Mouse (Mus musculus): ENCODE measurements around the gene Rps16. TPM values are rescaled to one million over a fixed set of nuclear protein-coding genes. Genes with fewer than 3 reads are reported as not detected.

Rps16 gene
- polyA plus RNA-seq, 1 experiment from 2014 or later, result 789 TPM

DNA sequence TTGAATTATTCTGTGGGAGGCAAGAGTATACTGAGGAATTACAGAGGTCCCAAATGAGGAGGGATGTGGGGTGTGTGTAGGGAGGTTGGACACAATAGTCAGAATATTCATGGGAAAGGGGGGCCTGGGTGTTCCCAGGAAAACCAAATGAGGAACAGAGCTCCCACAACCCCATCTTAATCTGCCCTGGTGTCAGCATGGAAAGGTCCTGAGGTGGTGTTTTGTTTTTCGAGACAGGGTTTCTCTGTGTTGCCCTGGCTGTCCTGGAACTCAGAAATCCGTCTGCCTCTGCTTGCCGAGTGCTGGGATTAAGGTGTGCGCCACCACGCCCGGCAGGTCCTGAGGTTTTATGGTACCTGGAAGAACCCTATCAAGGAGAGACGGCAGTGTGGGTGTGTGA is 8.0 kb downstream of the Rps16 start:
- 51% methylated on average over 7 of the region's 7 CpGs for WGBS
- H3K4me1 ChIP-seq (ENCODE audit: control insufficient read depth in 2 of 2, insufficient read depth in 2 of 2, low read length in 2 of 2), result peaks cover 21 to 32% of the 10 kb centered on the region in 2 experiments
- no peak for ATAC-seq (ENCODE audit: insufficient number of reproducible peaks, insufficient read depth, low FRiP score, low read depth)
- H3K27ac ChIP-seq (replicated peaks in 1 of 2; ENCODE audit: control insufficient read depth in 1 of 2, insufficient read depth in 1 of 2, low read depth in 2 of 2, low read length in 2 of 2), result peak overlapping the region; percentile 90 to 94
- H3K27me3 ChIP-seq (ENCODE audit: control insufficient read depth, insufficient read depth, low read length), result no peaks in the 10 kb centered on the region
- H3K4me3 ChIP-seq (ENCODE audit: control insufficient read depth in 1 of 2, insufficient read depth in 1 of 2, low read depth in 1 of 2, low read length in 2 of 2), result no peak overlapping the region
- peak overlapping the region; percentile 62 for H3K9ac ChIP-seq (ENCODE audit: low read length)
- no peaks in the 10 kb centered on the region for H3K9me3 ChIP-seq (ENCODE audit: control insufficient read depth, low read length)
- peaks cover 66% of the 10 kb centered on the region for H3K36me3 ChIP-seq (ENCODE audit: control insufficient read depth, insufficient read depth, low read length)
- peak overlapping the region; percentile 52 for H3K4me2 ChIP-seq (ENCODE audit: low read length)

DNA sequence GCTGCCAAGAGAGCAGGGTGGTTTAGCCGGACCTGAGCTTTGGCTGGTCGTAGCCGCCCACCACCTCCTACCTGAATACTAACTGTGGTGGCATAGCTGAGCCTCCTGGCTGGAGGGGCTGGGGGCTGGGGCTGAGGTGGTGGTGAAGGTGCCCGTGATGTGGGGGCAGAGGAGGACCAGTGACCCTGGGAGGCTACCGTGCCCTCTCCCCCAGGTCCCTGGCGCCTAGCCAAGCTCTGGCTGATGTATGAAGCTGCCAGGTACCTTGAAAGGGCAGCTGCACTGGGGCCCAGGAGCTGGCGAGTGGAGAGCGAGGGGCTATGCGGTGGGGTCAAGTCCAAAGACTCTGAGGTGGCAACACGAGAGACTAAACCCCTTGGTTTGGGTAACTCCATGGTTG is 9.4 kb downstream of the Rps16 start:
- no peak overlapping the region for H3K4me3 ChIP-seq (ENCODE audit: control insufficient read depth in 1 of 2, insufficient read depth in 1 of 2, low read depth in 1 of 2, low read length in 2 of 2)
- WGBS, result 84% methylated on average over 10 of the region's 10 CpGs
- no peak for ATAC-seq (ENCODE audit: insufficient number of reproducible peaks, insufficient read depth, low FRiP score, low read depth)
- no peak overlapping the region; a peak in 1 of 4 replicates for H3K27ac ChIP-seq (replicated peaks in 1 of 2; ENCODE audit: control insufficient read depth in 1 of 2, insufficient read depth in 1 of 2, low read depth in 2 of 2, low read length in 2 of 2)
- H3K27me3 ChIP-seq (ENCODE audit: control insufficient read depth, insufficient read depth, low read length), result no peaks in the 10 kb centered on the region
- no peaks in the 10 kb centered on the region for H3K9me3 ChIP-seq (ENCODE audit: control insufficient read depth, low read length)
- peaks cover 21 to 32% of the 10 kb centered on the region in 2 experiments for H3K4me1 ChIP-seq (ENCODE audit: control insufficient read depth in 2 of 2, insufficient read depth in 2 of 2, low read length in 2 of 2)
- H3K36me3 ChIP-seq (ENCODE audit: control insufficient read depth, insufficient read depth, low read length), result peaks cover 67% of the 10 kb centered on the region
- H3K4me2 ChIP-seq (ENCODE audit: low read length), result no peak overlapping the region
- H3K9ac ChIP-seq (ENCODE audit: low read length), result no peak overlapping the region

DNA sequence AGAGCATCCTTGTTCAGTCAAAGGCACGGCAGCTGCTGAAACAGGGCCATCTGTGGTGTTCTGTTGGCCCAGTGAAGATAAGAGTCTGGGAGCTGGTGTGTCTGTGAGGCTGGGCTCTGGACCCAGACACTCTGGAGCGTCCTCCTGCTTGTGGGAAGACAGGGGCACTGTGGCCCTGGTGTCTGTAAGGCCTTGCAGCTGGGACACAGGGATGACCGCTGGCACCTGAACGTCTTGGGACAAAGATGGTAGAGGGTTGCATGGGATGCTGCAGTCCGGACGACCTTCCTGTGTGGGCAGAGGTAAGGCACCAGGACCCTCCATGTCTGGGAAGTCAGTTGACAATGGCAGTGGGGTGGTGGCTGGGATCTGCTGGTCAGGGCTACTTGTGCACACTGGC is 9.8 kb downstream of the Rps16 start:
- no peak for ATAC-seq (ENCODE audit: insufficient number of reproducible peaks, insufficient read depth, low FRiP score, low read depth)

DNA sequence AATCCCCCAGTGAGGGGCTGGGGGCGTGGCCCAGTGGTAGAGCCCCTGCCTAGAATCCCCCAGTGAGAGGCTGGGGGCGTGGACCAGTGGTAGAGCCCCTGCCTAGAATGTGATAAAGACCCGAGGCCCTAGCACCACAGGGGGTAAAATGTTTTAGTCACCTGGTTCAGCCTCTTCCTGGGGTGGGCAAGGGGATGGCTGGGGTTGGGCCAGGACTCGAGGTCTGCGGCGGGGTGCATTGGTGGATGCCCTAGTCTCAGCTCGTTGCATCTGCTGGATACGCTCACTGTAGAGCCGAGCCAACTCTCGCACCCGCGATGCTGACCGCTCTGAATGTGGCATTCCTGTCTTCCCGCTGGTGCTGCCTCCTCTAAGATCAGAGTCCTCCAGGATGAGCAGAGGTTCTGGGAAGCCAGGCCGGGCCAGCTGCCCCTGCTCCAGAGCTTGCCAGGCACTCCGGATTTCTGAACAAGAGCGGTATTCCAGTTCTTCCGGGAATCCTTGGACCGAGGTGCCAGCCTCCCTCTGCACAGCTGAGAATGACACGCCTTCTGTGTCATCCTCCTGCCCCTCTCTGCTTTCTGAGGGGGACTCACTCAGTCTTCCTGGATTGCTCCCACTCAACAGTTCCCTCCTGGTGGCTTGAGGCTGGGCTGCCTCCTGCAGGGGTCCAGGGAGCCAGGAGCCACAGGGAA is 11.3 kb downstream of the Rps16 start:
- H3K36me3 ChIP-seq (ENCODE audit: control insufficient read depth, insufficient read depth, low read length), result peaks cover 82% of the 10 kb centered on the region
- no peak overlapping the region for H3K27ac ChIP-seq (replicated peaks in 1 of 2; ENCODE audit: control insufficient read depth in 1 of 2, insufficient read depth in 1 of 2, low read depth in 2 of 2, low read length in 2 of 2)
- no peaks in the 10 kb centered on the region for H3K9me3 ChIP-seq (ENCODE audit: control insufficient read depth, low read length)
- no peak overlapping the region for H3K4me3 ChIP-seq (ENCODE audit: control insufficient read depth in 1 of 2, insufficient read depth in 1 of 2, low read depth in 1 of 2, low read length in 2 of 2)
- no peak overlapping the region for H3K9ac ChIP-seq (ENCODE audit: low read length)
- H3K27me3 ChIP-seq (ENCODE audit: control insufficient read depth, insufficient read depth, low read length), result no peaks in the 10 kb centered on the region
- no peak overlapping the region for H3K4me2 ChIP-seq (ENCODE audit: low read length)
- ATAC-seq (ENCODE audit: insufficient number of reproducible peaks, insufficient read depth, low FRiP score, low read depth), result no peak
- peaks cover 18 to 26% of the 10 kb centered on the region in 2 experiments for H3K4me1 ChIP-seq (ENCODE audit: control insufficient read depth in 2 of 2, insufficient read depth in 2 of 2, low read length in 2 of 2)
- 86% methylated on average over 20 of the region's 20 CpGs for WGBS

More for the DNA sequence above, 9.8 kb downstream of the Rps16 start:
- Histone ChIP-seq H3K27me3 (ENCODE audit: control insufficient read depth, insufficient read depth, low read length) (no peaks in the 10 kb centered on the region), H3K27ac (replicated peaks in 1 of 2; ENCODE audit: control insufficient read depth in 1 of 2, insufficient read depth in 1 of 2, low read depth in 2 of 2, low read length in 2 of 2) (no peak overlapping the region; a peak in 1 of 4 replicates), H3K4me1 (ENCODE audit: control insufficient read depth in 2 of 2, insufficient read depth in 2 of 2, low read length in 2 of 2) (peaks cover 21 to 32% of the 10 kb centered on the region in 2 experiments), H3K9ac (ENCODE audit: low read length) (no peak overlapping the region), H3K9me3 (ENCODE audit: control insufficient read depth, low read length) (no peaks in the 10 kb centered on the region), H3K4me2 (ENCODE audit: low read length) (no peak overlapping the region), H3K36me3 (ENCODE audit: control insufficient read depth, insufficient read depth, low read length) (peaks cover 68% of the 10 kb centered on the region), H3K4me3 (ENCODE audit: control insufficient read depth in 1 of 2, insufficient read depth in 1 of 2, low read depth in 1 of 2, low read length in 2 of 2) (no peak overlapping the region)
- 80% methylated on average over 6 of the region's 6 CpGs for WGBS

DNA sequence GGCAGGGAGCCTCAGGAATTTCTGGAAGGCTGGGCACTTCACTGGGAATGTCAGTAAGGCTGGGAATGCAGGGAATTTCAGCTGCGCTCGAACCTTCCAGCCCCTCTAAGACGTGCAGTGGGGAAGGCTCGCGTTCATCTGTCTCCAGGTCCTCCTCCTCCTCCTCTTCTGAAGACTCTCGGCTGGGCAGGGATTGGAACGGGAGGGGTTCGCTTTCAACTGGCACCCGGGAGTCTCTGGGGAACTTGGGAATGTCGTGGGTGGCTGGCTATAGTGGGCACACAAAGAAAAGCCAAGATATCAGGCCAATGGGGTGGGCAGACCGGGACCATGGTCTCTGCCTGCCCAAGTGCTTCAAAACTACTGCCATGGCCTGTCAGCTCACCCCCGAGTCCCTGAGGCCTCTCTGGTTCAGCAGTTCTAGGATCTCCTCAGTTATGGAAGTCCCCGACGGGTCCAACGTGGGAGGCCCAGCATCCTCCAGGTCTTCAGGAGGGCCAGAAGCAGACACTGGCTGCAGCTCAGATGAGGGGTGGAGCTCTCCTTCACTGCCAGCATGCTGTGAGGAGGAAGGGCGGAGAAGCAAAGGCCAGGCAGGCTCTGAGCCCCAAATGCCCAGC is 12.1 kb downstream of the Rps16 start:
- Histone ChIP-seq H3K4me2 (ENCODE audit: low read length) (no peak overlapping the region), H3K4me1 (ENCODE audit: control insufficient read depth in 2 of 2, insufficient read depth in 2 of 2, low read length in 2 of 2) (peaks cover 11 to 18% of the 10 kb centered on the region in 2 experiments), H3K4me3 (ENCODE audit: control insufficient read depth in 1 of 2, insufficient read depth in 1 of 2, low read depth in 1 of 2, low read length in 2 of 2) (no peak overlapping the region), H3K36me3 (ENCODE audit: control insufficient read depth, insufficient read depth, low read length) (peaks cover 89% of the 10 kb centered on the region), H3K27ac (replicated peaks in 1 of 2; ENCODE audit: control insufficient read depth in 1 of 2, insufficient read depth in 1 of 2, low read depth in 2 of 2, low read length in 2 of 2) (no peak overlapping the region), H3K9me3 (ENCODE audit: control insufficient read depth, low read length) (no peaks in the 10 kb centered on the region), H3K27me3 (ENCODE audit: control insufficient read depth, insufficient read depth, low read length) (no peaks in the 10 kb centered on the region), H3K9ac (ENCODE audit: low read length) (no peak overlapping the region)
- no peak for ATAC-seq (ENCODE audit: insufficient number of reproducible peaks, insufficient read depth, low FRiP score, low read depth)
- WGBS, result 48% methylated on average over 16 of the region's 16 CpGs

DNA sequence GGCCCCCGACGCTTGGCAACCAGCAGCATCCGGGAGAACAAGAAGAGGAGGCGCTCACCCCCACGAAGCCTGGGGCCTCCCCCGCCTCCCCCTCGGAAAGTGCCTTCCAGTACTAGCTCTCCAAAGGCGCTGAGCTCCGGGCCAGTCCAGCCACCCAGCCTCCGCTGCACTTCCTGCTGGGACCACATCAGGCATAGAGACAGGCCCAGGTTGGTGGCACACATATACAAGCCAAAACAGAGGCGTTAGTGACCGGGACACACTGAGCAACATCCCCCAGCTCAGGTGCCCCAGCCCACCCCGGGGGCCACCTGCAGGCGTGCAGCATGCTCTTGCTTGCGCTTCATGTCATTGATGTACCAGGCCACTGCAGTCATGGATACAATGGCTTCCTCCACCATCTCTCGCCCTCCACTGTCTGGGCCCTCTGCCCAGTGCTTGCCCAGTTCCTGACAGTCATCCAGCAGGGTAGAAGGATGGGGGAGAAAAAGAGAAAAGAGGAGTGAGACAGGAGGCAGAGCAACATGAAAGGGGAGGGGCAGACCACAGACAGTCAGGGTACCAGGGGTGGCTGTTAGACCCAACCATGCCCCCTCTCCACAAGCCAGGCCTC is 17.3 kb downstream of the Rps16 start:
- H3K36me3 ChIP-seq (ENCODE audit: control insufficient read depth, insufficient read depth, low read length), result peaks cover 74% of the 10 kb centered on the region
- H3K9me3 ChIP-seq (ENCODE audit: control insufficient read depth, low read length), result no peaks in the 10 kb centered on the region
- no peaks in the 10 kb centered on the region for H3K27me3 ChIP-seq (ENCODE audit: control insufficient read depth, insufficient read depth, low read length)
- ATAC-seq (ENCODE audit: insufficient number of reproducible peaks, insufficient read depth, low FRiP score, low read depth), result no peak
- no peak overlapping the region for H3K9ac ChIP-seq (ENCODE audit: low read length)
- peaks cover 13 to 14% of the 10 kb centered on the region in 2 experiments for H3K4me1 ChIP-seq (ENCODE audit: control insufficient read depth in 2 of 2, insufficient read depth in 2 of 2, low read length in 2 of 2)
- H3K27ac ChIP-seq (replicated peaks in 1 of 2; ENCODE audit: control insufficient read depth in 1 of 2, insufficient read depth in 1 of 2, low read depth in 2 of 2, low read length in 2 of 2), result no peak overlapping the region
- H3K4me3 ChIP-seq (ENCODE audit: control insufficient read depth in 1 of 2, insufficient read depth in 1 of 2, low read depth in 1 of 2, low read length in 2 of 2), result no peak overlapping the region
- no peak overlapping the region for H3K4me2 ChIP-seq (ENCODE audit: low read length)
- 87% methylated on average over 16 of the region's 16 CpGs for WGBS

DNA sequence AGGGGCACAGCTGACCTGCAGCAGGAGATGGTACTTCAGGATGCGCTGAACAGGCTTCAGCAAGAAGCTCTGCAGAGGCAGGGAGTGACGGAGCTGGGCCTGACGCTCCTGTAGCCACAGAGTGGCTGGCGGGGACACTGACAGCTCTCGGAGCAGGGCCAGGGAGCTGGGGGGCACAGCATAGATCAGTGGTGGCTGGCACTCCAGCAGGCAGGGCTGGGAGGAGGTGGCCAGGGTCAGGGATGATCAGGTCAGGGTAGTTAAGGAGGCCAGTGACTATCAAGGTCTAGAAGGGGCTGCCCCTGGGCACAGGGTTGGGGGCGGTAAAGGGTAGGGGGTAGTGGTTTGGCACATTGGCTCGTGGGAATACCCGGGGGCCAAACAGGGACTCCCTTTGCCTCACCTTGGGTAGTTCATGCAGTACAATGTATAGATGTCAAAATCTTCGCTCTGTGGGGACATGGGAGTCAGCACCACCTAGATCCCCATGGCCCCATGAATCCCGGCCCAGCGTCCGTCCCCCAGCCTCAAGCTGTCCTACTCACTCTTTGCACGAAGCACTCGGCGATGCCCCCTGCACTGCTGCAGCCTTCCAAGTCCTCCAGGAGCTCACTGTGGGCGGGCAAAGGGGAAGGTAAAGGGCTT is 17.9 kb downstream of the Rps16 start:
- Histone ChIP-seq H3K27ac (replicated peaks in 1 of 2; ENCODE audit: control insufficient read depth in 1 of 2, insufficient read depth in 1 of 2, low read depth in 2 of 2, low read length in 2 of 2) (no peak overlapping the region), H3K9ac (ENCODE audit: low read length) (no peak overlapping the region), H3K4me2 (ENCODE audit: low read length) (no peak overlapping the region), H3K27me3 (ENCODE audit: control insufficient read depth, insufficient read depth, low read length) (no peaks in the 10 kb centered on the region), H3K36me3 (ENCODE audit: control insufficient read depth, insufficient read depth, low read length) (peaks cover 68% of the 10 kb centered on the region), H3K9me3 (ENCODE audit: control insufficient read depth, low read length) (no peaks in the 10 kb centered on the region), H3K4me1 (ENCODE audit: control insufficient read depth in 2 of 2, insufficient read depth in 2 of 2, low read length in 2 of 2) (peaks cover 13 to 14% of the 10 kb centered on the region in 2 experiments), H3K4me3 (ENCODE audit: control insufficient read depth in 1 of 2, insufficient read depth in 1 of 2, low read depth in 1 of 2, low read length in 2 of 2) (no peak overlapping the region)
- 90% methylated on average over 16 of the region's 16 CpGs for WGBS
- ATAC-seq (ENCODE audit: insufficient number of reproducible peaks, insufficient read depth, low FRiP score, low read depth), result no peak

Measured in heart, embryonic 14.5 days (tissue).